Mouse (Mus musculus): ENCODE measurements around the gene Nim1k.

DNA sequence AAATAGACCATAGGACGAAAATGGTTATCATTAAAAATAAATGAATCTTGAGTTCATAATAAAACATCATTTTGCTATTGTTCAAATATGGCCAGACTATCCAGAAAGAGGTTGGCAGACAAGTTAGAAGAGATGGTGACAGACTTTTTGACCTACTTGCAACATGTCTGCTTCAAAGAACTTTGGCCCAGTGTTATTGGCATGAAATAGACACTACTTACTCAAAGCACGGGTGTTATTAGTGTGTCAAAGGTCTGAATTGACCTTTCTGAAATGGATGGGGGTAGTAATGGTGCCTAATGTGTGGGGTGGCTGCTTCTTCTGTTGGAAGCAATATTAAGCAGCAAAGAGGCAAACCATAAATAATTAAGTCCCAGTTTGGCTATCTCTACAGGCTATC lies 39.6 kb downstream of the Nim1k start:
- TF ChIP-seq CTCF (IDR thresholded peaks at IDR 0.05; ENCODE audit: extremely low read depth, insufficient read length, insufficient replicate concordance, low read depth, low read length) (no peak), POLR2A (IDR thresholded peaks at IDR 0.05; ENCODE audit: low read depth, low read length) (no peak)

Data from small intestine, adult 2 months (tissue).